Mouse (Mus musculus) A20 (cell line): ENCODE measurements around the gene Mafb.

ENCODE experiments used
- DNase-seq: peaks from one replicate; pipeline ENCODE4 v3.0.0-alpha.2; 2011; ENCODE audit warnings: low read depth, low spot score

Gene Mafb

DNA sequence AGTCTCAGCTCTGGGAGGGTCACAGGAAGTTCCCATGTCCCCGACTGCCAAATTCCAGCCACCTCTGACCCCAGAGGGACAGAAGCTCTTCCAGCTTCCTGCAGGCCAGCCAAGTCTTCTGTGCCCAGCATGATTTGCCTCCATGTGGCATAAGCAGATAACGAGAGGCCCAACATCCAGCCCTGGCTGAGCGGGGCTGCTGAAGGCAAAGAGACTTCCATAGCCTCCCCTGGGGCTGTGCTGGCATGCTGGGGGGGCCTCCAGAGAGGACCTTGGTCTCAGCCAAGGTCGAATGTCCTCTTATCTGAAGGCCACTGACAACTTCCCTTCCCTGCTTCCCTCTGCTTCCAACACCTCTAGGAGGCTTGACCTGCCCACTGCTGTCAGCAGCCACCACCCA lies 39.7 kb downstream of the Mafb start:
- no peak for DNase-seq

DNA sequence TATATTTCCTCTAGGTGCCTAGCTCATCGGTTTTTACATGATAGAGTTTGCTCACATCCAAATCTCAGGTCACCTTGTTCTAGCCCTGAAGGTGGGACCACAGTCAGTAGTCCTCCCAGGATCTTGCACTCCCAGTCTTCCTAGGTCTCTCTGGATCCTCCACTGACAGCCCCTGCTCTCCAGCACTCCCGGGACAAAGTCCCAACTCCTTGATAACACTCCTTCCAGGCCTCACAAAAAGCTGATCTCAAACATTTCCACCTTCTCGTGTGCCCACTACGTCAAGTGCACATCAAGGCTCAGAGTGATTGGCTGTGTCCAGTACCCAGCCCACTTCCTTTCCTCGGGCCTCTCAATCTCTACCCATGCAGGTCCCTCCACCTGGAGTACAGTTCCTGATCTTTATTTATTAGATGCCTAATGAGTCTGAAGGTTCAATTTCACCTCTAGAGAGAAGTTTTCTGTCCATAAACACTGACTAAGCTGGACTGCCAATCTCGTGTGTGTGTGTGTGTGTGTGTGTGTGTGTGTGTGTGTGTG lies 41.7 kb downstream of the Mafb start:
- DNase-seq: no peak

GRCm38 (mm10) chr2:160321829-160322228 lies 45.0 kb downstream of the Mafb start:
- no peak for DNase-seq

GRCm38 (mm10) chr2:160318255-160318654 lies 48.6 kb downstream of the Mafb start:
- DNase-seq: no peak
